Mouse (Mus musculus) kidney, embryonic 15.5 days (tissue): ENCODE measurements around the gene Kifc5b. TPM values are rescaled to one million over a fixed set of nuclear protein-coding genes. Genes with fewer than 3 reads are reported as not detected.
"Not testable (repeated sequence)": the region's sequence is repeated elsewhere in the genome, so short reads cannot be mapped to it uniquely, and the experiment has no call there.

Experiments used
- ATAC-seq: fragments of 200-750 bp; cut with Nextera tagmentation; replicated peaks from 2 replicates; pipeline ENCODE4 v1.8.0; 2017; ENCODE audit warnings: moderate TSS enrichment; ENCODE audit not compliant: low FRiP score
- H3K27ac ChIP-seq: fragments of 300-500 bp; sonication (generic); 2 replicates; pipeline ENCODE4 v1.5.1; 2015; ENCODE audit warnings: mild to moderate bottlenecking, inconsistent platforms
- H3K27me3 ChIP-seq: fragments of 300-500 bp; sonication (generic); 2 replicates; pipeline ENCODE4 v1.6.1; 2015; ENCODE audit warnings: inconsistent platforms
- H3K36me3 ChIP-seq: fragments of 300-500 bp; sonication (generic); 2 replicates; pipeline ENCODE4 v1.6.1; 2015; ENCODE audit warnings: inconsistent platforms
- H3K4me1 ChIP-seq: fragments of 300-500 bp; sonication (generic); 2 replicates; pipeline ENCODE4 v1.6.1; 2015; ENCODE audit warnings: inconsistent platforms
- H3K4me2 ChIP-seq: fragments of 300-500 bp; sonication (generic); 2 replicates; pipeline ENCODE4 v1.6.1; 2015; ENCODE audit warnings: moderate library complexity, mild to moderate bottlenecking, inconsistent platforms
- H3K4me3 ChIP-seq: fragments of 300-500 bp; sonication (generic); replicated peaks from 2 replicates; pipeline ENCODE4 v1.5.1; 2015; ENCODE audit warnings: mild to moderate bottlenecking, inconsistent platforms
- H3K9ac ChIP-seq: fragments of 300-500 bp; sonication (generic); 2 replicates; pipeline ENCODE4 v1.6.1; 2015; ENCODE audit warnings: mild to moderate bottlenecking, inconsistent platforms
- H3K9me3 ChIP-seq: fragments of 300-500 bp; sonication (generic); replicated peaks from 2 replicates; pipeline ENCODE4 v1.6.1; 2016; ENCODE audit warnings: inconsistent platforms
- WGBS: fragments of 180-500 bp; shearing (Covaris S2); methylation state at CpG from one replicate; pipeline ENCODE4 v1.1.7; 2015; ENCODE audit warnings: mixed read lengths; 5-methylcytosine and 5-hydroxymethylcytosine counted together
- polyA plus RNA-seq: library from polyadenylated mRNA; unstranded; fragments of >200 nt; fragmentation: Nextera tagmentation; extraction: Ambion mirVana; gene quantifications from 2 replicates; pipeline ENCODE4 v1.2.1, GENCODE M21; 2015

Gene Kifc5b
- polyA plus RNA-seq, 1 experiment from 2014 or later, result 9.3 TPM

- H3K4me1 ChIP-seq, result peaks cover 15% of the 10 kb centered on the region
- peaks cover 50% of the 10 kb centered on the region for H3K36me3 ChIP-seq
- H3K9ac ChIP-seq, ATAC-seq, H3K9me3 ChIP-seq, H3K27me3 ChIP-seq, H3K27ac ChIP-seq, H3K4me3 ChIP-seq, H3K4me2 ChIP-seq: not testable (repeated sequence)
- WGBS, result 94% methylated on average over 6 of the region's 6 CpGs
These were observed 5.5 kb downstream of the Kifc5b start for GRCm38 (mm10) chr17:26922368-26922767.

DNA sequence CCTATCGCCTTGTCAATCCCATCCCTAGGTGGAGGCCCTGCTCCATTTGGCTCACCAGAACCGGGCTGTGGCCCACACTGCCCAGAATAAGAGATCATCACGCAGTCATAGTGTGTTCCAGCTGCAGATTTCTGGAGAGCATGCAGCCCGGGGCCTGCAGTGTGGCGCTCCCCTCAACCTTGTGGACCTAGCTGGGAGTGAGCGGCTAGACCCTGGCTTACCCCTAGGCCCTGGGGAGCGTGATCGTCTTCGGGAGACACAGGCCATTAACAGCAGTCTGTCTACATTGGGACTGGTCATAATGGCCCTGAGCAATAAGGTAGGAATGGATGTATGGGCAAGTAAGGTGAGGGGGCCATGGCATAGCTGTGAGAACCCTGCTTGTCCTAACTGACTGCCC, 8.5 kb downstream of the Kifc5b start:
- H3K9me3 ChIP-seq, H3K4me2 ChIP-seq, H3K27ac ChIP-seq, H3K4me3 ChIP-seq, H3K9ac ChIP-seq, H3K4me1 ChIP-seq, H3K27me3 ChIP-seq, ATAC-seq: not testable (repeated sequence)
- H3K36me3 ChIP-seq, result peaks cover 74% of the 10 kb centered on the region
- WGBS, result 94% methylated on average over 9 of the region's 9 CpGs

- H3K4me2 ChIP-seq, H3K27me3 ChIP-seq, H3K9me3 ChIP-seq, H3K4me3 ChIP-seq, ATAC-seq, H3K9ac ChIP-seq: not testable (repeated sequence)
- Histone ChIP-seq H3K27ac (peak overlapping the region; percentile 91; the same call in 1 of the 2 replicates), H3K4me1 (peaks cover 26% of the 10 kb centered on the region), H3K36me3 (peaks cover 63% of the 10 kb centered on the region)
- WGBS, result 65% methylated on average over 7 of the region's 7 CpGs
These were observed 14.9 kb downstream of the Kifc5b start for GRCm38 (mm10) chr17:26931795-26932194.

DNA sequence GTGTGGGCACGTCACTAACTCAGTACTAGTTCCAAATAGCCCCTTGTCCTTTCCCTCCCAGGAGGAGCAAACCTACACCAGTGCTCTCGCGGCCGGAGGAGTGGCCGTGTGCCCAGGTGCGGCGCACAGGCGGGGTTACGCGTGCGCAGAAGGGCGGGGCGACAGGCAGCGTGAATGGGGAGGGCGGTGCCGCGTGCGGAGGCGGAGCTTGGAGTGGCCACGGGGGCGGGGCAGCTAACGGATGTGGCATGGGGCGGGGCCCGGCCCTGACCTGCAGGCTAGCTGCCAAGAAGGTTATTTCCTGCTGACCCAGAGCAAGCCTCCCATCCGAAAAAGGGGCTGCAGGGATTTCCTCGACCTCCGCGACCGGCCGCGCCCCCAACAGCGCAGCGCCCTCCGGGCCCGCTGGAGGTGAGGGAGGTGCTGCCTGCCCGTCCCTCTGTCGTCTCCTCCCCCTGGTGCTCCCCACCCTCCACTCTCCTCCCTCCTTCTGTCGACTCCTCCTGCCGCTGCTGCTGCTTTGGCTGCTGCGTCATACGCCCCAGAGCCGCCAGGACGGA, 16.0 kb downstream of the Kifc5b start, which contains the start of gene Phf1:
Gene Phf1, plus strand, starts transcription at position 214 of the 560 bp plus-strand sequence.
- peaks cover 35% of the 10 kb centered on the region for H3K4me1 ChIP-seq
- peak within 1 kb of the TSS; percentile 97 for H3K4me2 ChIP-seq
- H3K9me3 ChIP-seq, result no peaks in the 10 kb centered on the region
- H3K36me3 ChIP-seq, result peaks cover 61% of the 10 kb centered on the region
- under 1% methylated on average over 43 of the region's 43 CpGs for WGBS
- peak within 1 kb of the TSS; percentile 75 for H3K4me3 ChIP-seq
- peak within 1 kb of the TSS; percentile 91 for H3K27ac ChIP-seq
- ATAC-seq, result peak; percentile 86
- H3K27me3 ChIP-seq, result no peaks in the 10 kb centered on the region
- H3K9ac ChIP-seq, result peak within 1 kb of the TSS; percentile 81

DNA sequence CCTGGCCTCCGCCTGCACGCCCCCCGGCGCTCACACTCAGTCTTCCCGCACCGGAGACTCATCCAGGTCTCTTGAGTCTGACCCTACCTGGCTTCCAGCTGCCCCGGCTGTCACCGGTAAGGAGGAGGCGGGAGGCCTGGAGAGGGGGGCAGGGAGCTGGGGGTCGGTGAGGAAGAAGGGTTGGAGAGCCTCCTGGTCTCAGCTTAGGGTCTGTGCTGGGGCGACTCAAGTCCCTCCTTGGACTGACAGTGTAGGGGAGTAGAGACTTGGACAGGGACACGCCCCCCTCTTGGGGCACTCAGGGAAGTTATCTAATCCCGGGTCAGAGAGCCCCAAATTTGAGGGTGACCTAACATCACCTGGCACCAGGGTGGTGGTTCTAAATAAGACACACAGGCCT, 16.5 kb downstream of the Kifc5b start:
- ATAC-seq, result peak; percentile 45
- Histone ChIP-seq H3K27ac (peak overlapping the region; percentile 91), H3K9ac (peak overlapping the region; percentile 81), H3K4me2 (peak overlapping the region; percentile 97), H3K36me3 (peaks cover 57% of the 10 kb centered on the region), H3K9me3 (no peaks in the 10 kb centered on the region), H3K4me1 (peaks cover 40% of the 10 kb centered on the region), H3K4me3 (peak overlapping the region; percentile 75), H3K27me3 (no peaks in the 10 kb centered on the region)
- 6% methylated on average over 13 of the region's 13 CpGs for WGBS

DNA sequence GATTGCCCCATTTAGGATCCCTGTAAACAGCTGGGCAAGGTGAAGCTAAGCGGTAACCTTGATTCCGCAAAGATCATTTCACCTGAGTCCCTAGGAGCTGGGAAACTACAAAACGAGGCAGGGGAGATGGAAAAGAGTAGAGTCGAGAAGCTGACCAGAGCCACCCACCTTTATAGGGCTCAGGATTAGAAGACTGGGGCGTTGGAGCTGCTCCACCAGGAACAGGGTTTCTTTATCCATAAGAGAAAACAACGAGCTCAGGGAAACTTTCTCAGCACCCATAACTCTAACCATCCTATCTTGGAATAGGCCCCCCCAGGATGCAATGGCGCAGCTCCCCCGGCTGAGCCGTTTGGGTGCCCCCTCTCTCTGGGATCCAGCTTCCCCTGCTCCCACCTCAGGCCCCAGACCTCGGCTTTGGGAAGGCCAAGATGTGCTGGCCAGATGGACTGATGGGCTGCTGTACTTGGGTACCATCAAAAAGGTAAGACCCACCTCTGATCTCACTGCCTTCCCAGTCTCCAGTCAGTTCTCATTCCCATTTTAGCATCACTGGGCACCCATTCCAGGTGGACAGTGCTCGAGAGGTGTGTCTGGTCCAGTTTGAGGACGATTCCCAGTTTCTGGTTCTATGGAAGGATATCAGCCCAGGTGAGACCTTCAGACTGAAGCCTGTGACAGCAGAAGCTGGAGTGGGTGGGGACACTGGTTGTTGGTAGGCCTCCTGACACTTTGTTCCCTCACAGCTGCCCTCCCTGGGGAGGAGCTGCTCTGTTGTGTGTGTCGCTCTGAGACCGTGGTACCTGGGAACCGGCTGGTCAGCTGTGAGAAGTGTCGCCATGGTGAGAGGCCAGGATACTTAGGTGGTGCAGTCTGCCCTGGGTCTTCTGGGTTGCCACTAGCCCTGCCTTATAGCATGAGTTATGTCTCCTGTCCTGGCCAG, 17.3 kb downstream of the Kifc5b start:
- Histone ChIP-seq H3K4me2 (peak overlapping the region; percentile 97), H3K9ac (peak overlapping the region; percentile 81), H3K27ac (peak overlapping the region; percentile 91; the same call in 1 of the 2 replicates), H3K4me3 (peak overlapping the region; percentile 75), H3K27me3 (no peaks in the 10 kb centered on the region), H3K9me3 (no peaks in the 10 kb centered on the region), H3K36me3 (peaks cover 51% of the 10 kb centered on the region), H3K4me1 (peaks cover 44% of the 10 kb centered on the region)
- ATAC-seq, result no peak
- WGBS, result 75% methylated on average over 16 of the region's 16 CpGs

GRCm38 (mm10) chr17:26935027-26935426, 18.1 kb downstream of the Kifc5b start:
- Histone ChIP-seq H3K27me3 (no peaks in the 10 kb centered on the region), H3K9me3 (no peaks in the 10 kb centered on the region), H3K4me2 (no peak overlapping the region), H3K27ac (no peak overlapping the region), H3K9ac (no peak overlapping the region), H3K4me3 (no peak overlapping the region), H3K4me1 (peaks cover 47% of the 10 kb centered on the region), H3K36me3 (peaks cover 42% of the 10 kb centered on the region)
- no peak for ATAC-seq
- WGBS, result 89% methylated on average over 9 of the region's 9 CpGs

DNA sequence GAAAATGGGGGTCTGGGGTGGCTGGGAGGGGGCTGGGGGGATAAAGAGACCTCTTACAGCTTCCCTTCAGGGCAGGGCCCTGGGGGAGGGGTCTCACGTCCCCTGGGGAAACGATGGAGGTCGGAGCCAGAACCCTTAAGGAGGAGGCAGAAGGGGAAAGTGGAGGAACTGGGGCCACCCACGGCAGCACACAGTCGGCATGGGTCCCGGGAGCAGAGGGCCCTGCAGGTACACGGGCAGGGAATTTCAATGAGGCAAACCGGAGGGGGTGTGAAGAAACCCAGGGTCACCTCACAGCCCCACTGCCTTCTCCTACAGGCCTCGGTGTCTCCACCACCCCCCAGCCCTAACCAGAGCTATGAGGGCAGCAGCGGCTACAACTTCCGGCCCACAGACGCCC, 19.6 kb downstream of the Kifc5b start:
- H3K9ac ChIP-seq, result no peak overlapping the region
- H3K4me2 ChIP-seq, result no peak overlapping the region
- WGBS, result 84% methylated on average over 12 of the region's 12 CpGs
- H3K4me1 ChIP-seq, result peaks cover 60% of the 10 kb centered on the region
- H3K27ac ChIP-seq, result no peak overlapping the region
- no peak overlapping the region for H3K4me3 ChIP-seq
- H3K27me3 ChIP-seq, result no peaks in the 10 kb centered on the region
- peaks cover 34% of the 10 kb centered on the region for H3K36me3 ChIP-seq
- no peaks in the 10 kb centered on the region for H3K9me3 ChIP-seq
- ATAC-seq, result no peak

- no peak overlapping the region for H3K9ac ChIP-seq
- H3K4me2 ChIP-seq, result peak overlapping the region; percentile 98
These were observed 20.2 kb downstream of the Kifc5b start for GRCm38 (mm10) chr17:26936921-26937695.

GRCm38 (mm10) chr17:26937883-26938695, 21.2 kb downstream of the Kifc5b start:
- no peaks in the 10 kb centered on the region for H3K9me3 ChIP-seq
- WGBS, result 52% methylated on average over 16 of the region's 16 CpGs

More at GRCm38 (mm10) chr17:26936921-26937695, 20.2 kb downstream of the Kifc5b start:
- no peak for ATAC-seq
- 81% methylated on average over 15 of the region's 15 CpGs for WGBS
- Histone ChIP-seq H3K4me3 (peak overlapping the region; percentile 71; the same call in 1 of the 2 replicates), H3K36me3 (peaks cover 34% of the 10 kb centered on the region), H3K27me3 (no peaks in the 10 kb centered on the region), H3K4me1 (peaks cover 66% of the 10 kb centered on the region), H3K9me3 (no peaks in the 10 kb centered on the region), H3K27ac (no peak overlapping the region)

DNA sequence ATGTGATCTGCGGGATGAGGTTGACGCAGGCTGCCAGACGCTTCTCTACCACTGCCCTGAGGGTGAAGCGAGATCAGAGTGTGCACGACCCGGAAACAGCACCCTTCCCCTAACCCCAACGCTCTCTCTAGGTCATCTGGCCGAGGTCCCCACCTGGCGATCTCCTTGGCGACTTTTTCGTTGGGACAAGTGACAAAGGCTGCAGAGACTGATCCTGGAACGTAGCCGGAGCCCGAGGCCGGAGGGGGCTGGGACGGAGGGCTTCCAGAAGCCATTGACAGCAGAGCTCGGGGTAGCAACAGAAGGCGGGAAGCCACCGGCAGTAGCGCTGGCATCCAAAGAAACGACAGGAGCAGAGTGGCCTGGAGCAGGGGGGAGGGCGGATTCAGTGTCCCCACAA, 21.8 kb downstream of the Kifc5b start:
- no peak for ATAC-seq
- peak overlapping the region; percentile 98 for H3K4me2 ChIP-seq
- H3K9ac ChIP-seq, result peak overlapping the region; percentile 80
- no peaks in the 10 kb centered on the region for H3K9me3 ChIP-seq
- H3K4me1 ChIP-seq, result peaks cover 59% of the 10 kb centered on the region
- H3K36me3 ChIP-seq, result peaks cover 34% of the 10 kb centered on the region
- under 1% methylated on average over 22 of the region's 22 CpGs for WGBS
- peak overlapping the region; percentile 95 for H3K27ac ChIP-seq
- H3K27me3 ChIP-seq, result no peaks in the 10 kb centered on the region
- H3K4me3 ChIP-seq, result peak overlapping the region; percentile 71

More at GRCm38 (mm10) chr17:26937883-26938695, 21.2 kb downstream of the Kifc5b start:
- H3K27ac ChIP-seq, result peak overlapping the region; percentile 95
- peaks cover 65% of the 10 kb centered on the region for H3K4me1 ChIP-seq
- no peak for ATAC-seq
- peaks cover 34% of the 10 kb centered on the region for H3K36me3 ChIP-seq
- peak overlapping the region; percentile 71 for H3K4me3 ChIP-seq
- H3K27me3 ChIP-seq, result no peaks in the 10 kb centered on the region
- H3K9ac ChIP-seq, result peak overlapping the region; percentile 80
- peak overlapping the region; percentile 98 for H3K4me2 ChIP-seq
